Mouse (Mus musculus) liver, postnatal 0 days (tissue): Measurements from ENCODE around the gene Ppy. TPM values are rescaled to one million over a fixed set of nuclear protein-coding genes. Genes with fewer than 3 reads are reported as not detected.

ENCODE experiments used
- ATAC-seq: fragments of 200-750 bp; cut with Nextera tagmentation; 2 replicates; pipeline ENCODE4 v1.8.0; 2017; ENCODE audit warnings: mild to moderate bottlenecking, moderate library complexity
- DNase-seq: peaks from one replicate; pipeline ENCODE4 v3.0.0-alpha.2; 2016
- H3K27ac ChIP-seq: fragments of 300-500 bp; sonication (generic); 2 replicates; pipeline ENCODE4 v1.5.1; 2014; ENCODE audit warnings: antibody characterized with exemption, moderate library complexity, mild to moderate bottlenecking, low read depth
- H3K27me3 ChIP-seq: fragments of 300-500 bp; sonication (generic); 2 replicates; pipeline ENCODE4 v1.6.1; 2014; ENCODE audit warnings: low read length, control low read depth, mixed read lengths; ENCODE audit not compliant: insufficient read depth
- H3K36me3 ChIP-seq: fragments of 300-500 bp; sonication (generic); replicated peaks from 2 replicates; pipeline ENCODE4 v1.6.1; 2014; ENCODE audit warnings: mild to moderate bottlenecking, control low read depth, low read length, moderate library complexity, mixed read lengths; ENCODE audit not compliant: insufficient read depth
- H3K4me1 ChIP-seq: fragments of 300-500 bp; sonication (generic); 2 replicates; pipeline ENCODE4 v1.6.1; 2014; ENCODE audit warnings: antibody characterized with exemption, mild to moderate bottlenecking, control low read depth; ENCODE audit not compliant: insufficient read depth
- H3K4me2 ChIP-seq: fragments of 300-500 bp; sonication (generic); 2 replicates; pipeline ENCODE4 v1.6.1; 2014; ENCODE audit warnings: low read depth, mild to moderate bottlenecking, low read length, moderate library complexity, mixed read lengths
- H3K4me3 ChIP-seq: fragments of 300-500 bp; sonication (generic); 2 replicates; pipeline ENCODE4 v1.5.1; 2014; ENCODE audit warnings: low read depth, low read length
- H3K9ac ChIP-seq: fragments of 300-500 bp; sonication (generic); replicated peaks from 2 replicates; pipeline ENCODE4 v1.6.1; 2014; ENCODE audit warnings: mild to moderate bottlenecking, moderate library complexity
- H3K9me3 ChIP-seq: fragments of 300-500 bp; sonication (generic); 2 replicates; pipeline ENCODE4 v1.6.1; 2016; ENCODE audit warnings: mild to moderate bottlenecking, control low read depth, low read length, mixed read lengths
- CTCF ChIP-seq: sonication (generic); IDR thresholded peaks from 2 replicates; pipeline ENCODE4 v1.5.1; 2016; ENCODE audit warnings: antibody characterized with exemption, low read depth
- EP300 ChIP-seq: IDR thresholded peaks from 2 replicates; pipeline ENCODE4 v1.6.1; 2016; ENCODE audit warnings: antibody characterized with exemption, low read depth, mild to moderate bottlenecking
- WGBS: fragments of 180-500 bp; shearing (Covaris S2); extraction: QIAGEN DNeasy Blood & Tissue Kit; methylation state at CpG from one replicate; pipeline ENCODE4 v1.1.7; 2014; ENCODE audit not compliant: insufficient replicate concordance; 5-methylcytosine and 5-hydroxymethylcytosine counted together
- polyA plus RNA-seq: library from polyadenylated mRNA; unstranded; fragments of >200 nt; fragmentation: Nextera tagmentation; extraction: Ambion mirVana; gene quantifications from 2 replicates; pipeline ENCODE4 v1.2.1, GENCODE M21; 2015

Gene Ppy
- polyA plus RNA-seq, 1 experiment from 2014 or later, result not detected

DNA sequence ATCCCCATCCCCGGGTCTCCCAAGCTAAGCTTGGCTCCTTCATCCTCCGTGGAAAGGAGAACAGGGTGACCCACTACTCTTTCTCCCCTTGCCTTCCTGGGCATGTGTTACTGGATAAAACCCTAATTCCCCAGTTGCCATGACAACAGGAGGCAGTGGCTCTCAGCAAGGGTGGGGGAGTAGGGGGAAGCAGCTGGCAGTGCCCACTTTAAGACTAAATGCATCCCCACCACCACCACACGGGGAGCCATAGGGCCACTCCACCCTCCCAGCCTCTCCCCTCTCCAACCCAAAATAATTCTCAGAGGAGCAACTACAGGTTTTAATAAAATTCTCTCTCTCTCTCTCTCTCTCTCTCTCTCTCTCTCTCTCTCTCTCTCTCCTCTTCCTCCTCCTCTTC, 14.8 kb downstream of the Ppy start:
- Histone ChIP-seq H3K4me1 (peaks cover 25% of the 10 kb centered on the region), H3K4me3 (peak overlapping the region; percentile 59; the same call in 1 of the 2 replicates), H3K27me3 (peaks cover 16% of the 10 kb centered on the region), H3K36me3 (no peaks in the 10 kb centered on the region), H3K9ac (no peak overlapping the region; the same call in 1 of the 2 replicates), H3K27ac (no peak overlapping the region), H3K4me2 (peak overlapping the region; percentile 85), H3K9me3 (no peaks in the 10 kb centered on the region)
- TF ChIP-seq EP300 (no peak), CTCF (peak; percentile 28; the same call in 1 of the 2 replicates)
- DNase-seq, result no peak
- ATAC-seq, result no peak
- 34% methylated on average over 3 of the region's 3 CpGs for WGBS

DNA sequence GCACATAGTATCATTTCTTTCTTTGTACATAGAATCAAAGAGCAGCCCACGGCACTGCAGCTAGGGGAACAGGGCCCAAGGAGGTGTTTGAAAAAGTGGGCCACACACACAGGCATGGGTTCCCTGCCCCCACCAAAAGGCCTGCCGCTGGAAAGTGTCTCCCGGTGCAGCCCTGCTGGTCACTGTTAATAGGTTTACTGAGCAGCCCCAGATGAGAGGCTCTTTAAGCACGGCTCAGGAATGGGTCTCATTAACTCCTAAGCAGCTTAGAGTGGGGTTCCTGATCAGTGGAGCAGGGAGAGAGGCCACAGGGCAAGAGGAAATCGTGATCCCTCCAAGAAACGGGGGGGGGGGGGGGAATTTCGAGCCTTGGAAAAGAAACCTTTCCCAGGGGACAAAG, 17.0 kb downstream of the Ppy start:
- WGBS, result 81% methylated on average over 7 of the region's 7 CpGs
- ATAC-seq (no peak), DNase-seq (no peak)
- Histone ChIP-seq H3K9me3 (no peaks in the 10 kb centered on the region), H3K27ac (no peak overlapping the region), H3K4me2 (no peak overlapping the region), H3K27me3 (peaks cover 21% of the 10 kb centered on the region), H3K9ac (no peak overlapping the region), H3K4me1 (peaks cover 25% of the 10 kb centered on the region), H3K36me3 (no peaks in the 10 kb centered on the region), H3K4me3 (no peak overlapping the region)
- TF ChIP-seq EP300 (no peak), CTCF (no peak)

DNA sequence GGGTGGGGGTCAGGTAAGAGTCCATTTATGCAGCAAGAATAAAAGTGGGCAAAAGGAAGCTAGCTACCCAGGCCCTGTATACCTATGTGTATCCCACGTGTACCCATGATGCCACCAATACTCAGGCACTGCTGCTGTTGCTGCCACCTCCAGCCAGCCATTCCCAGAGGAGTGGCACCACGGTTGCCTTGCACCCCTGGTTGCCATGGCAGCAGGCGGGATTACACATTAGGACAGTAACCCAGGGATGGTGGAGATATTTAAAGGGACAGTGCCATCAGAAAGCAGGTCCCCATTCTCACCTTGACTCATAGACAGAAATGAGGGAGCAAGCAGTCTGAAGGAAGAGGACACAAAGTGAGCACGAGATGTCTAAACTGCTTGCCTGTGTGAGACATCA, 17.9 kb downstream of the Ppy start:
- H3K9ac ChIP-seq, result no peak overlapping the region
- no peak overlapping the region for H3K27ac ChIP-seq
- WGBS, result 68% methylated on average over 4 of the region's 4 CpGs
- no peak for DNase-seq
- peaks cover 21% of the 10 kb centered on the region for H3K27me3 ChIP-seq
- no peak overlapping the region for H3K4me2 ChIP-seq
- H3K4me1 ChIP-seq, result peaks cover 22% of the 10 kb centered on the region
- no peak for ATAC-seq
- H3K9me3 ChIP-seq, result no peaks in the 10 kb centered on the region
- H3K36me3 ChIP-seq, result no peaks in the 10 kb centered on the region
- no peak overlapping the region for H3K4me3 ChIP-seq
- TF ChIP-seq CTCF (no peak), EP300 (no peak)

DNA sequence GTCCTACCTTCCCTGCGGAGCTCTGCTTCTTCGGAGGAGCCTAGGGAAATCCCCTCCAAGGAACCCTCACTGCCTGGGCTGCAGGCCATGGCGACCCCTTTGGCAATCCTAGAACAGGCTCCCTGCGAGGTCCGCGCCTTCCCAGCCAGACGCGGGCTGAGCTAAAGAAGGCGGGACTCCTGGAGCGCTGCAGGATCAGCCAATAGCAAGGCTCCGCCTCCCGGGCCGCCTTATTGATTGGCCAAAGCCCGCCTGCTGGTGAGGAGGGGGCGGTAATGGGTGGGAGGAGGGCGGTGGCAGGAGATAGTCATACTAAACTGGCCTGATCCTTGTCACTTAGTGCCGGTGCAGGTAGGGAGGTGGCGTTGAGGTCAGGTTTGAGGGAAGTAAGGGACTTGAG, 18.8 kb downstream of the Ppy start:
- Histone ChIP-seq H3K4me3 (peak overlapping the region; percentile 15), H3K4me1 (peaks cover 16% of the 10 kb centered on the region), H3K4me2 (peak overlapping the region; percentile 62), H3K36me3 (no peaks in the 10 kb centered on the region), H3K9me3 (no peaks in the 10 kb centered on the region), H3K27ac (no peak overlapping the region), H3K27me3 (peaks cover 21% of the 10 kb centered on the region), H3K9ac (no peak overlapping the region)
- ATAC-seq (peak; percentile 67), DNase-seq (peak; percentile 63)
- no peak for TF ChIP-seq CTCF
- TF ChIP-seq EP300, result no peak
- 3% methylated on average over 18 of the region's 18 CpGs for WGBS

DNA sequence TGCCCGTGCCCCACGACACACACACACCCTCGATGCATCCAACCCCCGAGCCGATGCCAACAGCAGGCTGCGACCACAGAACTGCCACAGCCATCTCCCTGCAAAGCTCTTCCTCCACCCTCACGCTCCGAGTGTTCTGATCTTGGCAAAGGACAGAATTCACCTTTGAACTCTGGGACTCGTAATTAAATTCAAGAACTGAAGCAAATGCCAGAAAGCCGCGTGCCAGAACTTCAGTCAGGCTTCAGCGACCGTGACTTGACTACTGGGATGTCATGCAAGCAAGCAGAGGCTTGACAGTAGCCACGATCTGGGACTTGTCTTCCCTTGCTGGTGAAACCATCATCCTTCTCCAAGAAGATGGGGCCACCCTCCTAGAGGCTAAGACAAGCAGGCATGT, 27.4 kb downstream of the Ppy start:
- Histone ChIP-seq H3K9ac (no peak overlapping the region), H3K27ac (no peak overlapping the region), H3K9me3 (no peaks in the 10 kb centered on the region), H3K4me2 (no peak overlapping the region), H3K36me3 (no peaks in the 10 kb centered on the region), H3K4me1 (no peaks in the 10 kb centered on the region), H3K27me3 (0 out of 2 replicates have a peak, but pooled peaks cover 4% of the 10 kb centered on the region), H3K4me3 (no peak overlapping the region)
- no peak for TF ChIP-seq CTCF
- TF ChIP-seq EP300, result no peak
- 80% methylated on average over 14 of the region's 14 CpGs for WGBS
- no peak for DNase-seq
- no peak for ATAC-seq

DNA sequence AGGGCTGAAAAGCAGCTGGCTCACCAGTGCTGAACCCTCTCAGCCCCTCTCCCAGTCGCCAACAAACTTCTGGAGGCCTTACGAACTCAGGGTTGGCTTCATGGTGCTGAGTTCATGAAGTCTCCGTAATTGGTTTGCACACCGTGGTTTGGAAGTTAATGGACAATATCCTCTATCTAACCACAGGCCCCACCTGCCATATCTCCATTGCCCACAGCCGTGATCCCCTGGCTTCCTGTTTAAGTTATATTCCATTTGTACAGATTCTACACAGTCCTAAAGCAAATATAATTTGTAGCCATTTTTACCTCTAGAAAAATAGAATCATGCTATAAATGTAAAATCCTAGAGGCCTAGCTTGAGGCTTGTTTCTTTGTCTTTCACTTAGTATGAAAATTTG, 28.4 kb downstream of the Ppy start:
- Histone ChIP-seq H3K27ac (no peak overlapping the region), H3K4me3 (no peak overlapping the region), H3K4me2 (no peak overlapping the region), H3K36me3 (no peaks in the 10 kb centered on the region), H3K9ac (no peak overlapping the region), H3K4me1 (no peaks in the 10 kb centered on the region), H3K27me3 (0 out of 2 replicates have a peak, but pooled peaks cover 4% of the 10 kb centered on the region), H3K9me3 (no peaks in the 10 kb centered on the region)
- ATAC-seq, result no peak
- TF ChIP-seq EP300, result no peak
- no peak for TF ChIP-seq CTCF
- no peak for DNase-seq
- WGBS, result 47% methylated on average over 5 of the region's 5 CpGs

DNA sequence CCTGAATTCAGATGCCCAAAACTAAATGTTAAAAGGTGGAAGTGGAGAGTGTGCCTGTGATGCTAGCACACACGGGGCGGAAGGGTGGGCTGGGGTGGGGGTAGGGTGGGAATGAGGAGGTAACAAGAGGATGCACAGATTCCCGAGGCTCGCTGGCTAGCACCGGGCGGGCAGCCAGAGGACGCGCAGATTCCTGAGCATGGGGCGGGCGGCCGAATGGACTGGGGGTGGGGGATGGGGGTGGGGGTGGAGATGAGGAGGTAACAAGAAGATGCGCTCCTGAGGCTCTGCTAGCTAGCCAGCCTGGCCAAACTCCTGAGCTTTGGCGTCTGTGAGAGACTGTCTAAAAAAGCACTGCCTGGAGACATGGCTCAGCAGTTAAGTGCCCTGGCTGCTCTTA, 30.7 kb downstream of the Ppy start:
- no peaks in the 10 kb centered on the region for H3K9me3 ChIP-seq
- H3K36me3 ChIP-seq, result no peaks in the 10 kb centered on the region
- no peak overlapping the region for H3K27ac ChIP-seq
- no peak overlapping the region for H3K4me2 ChIP-seq
- H3K4me3 ChIP-seq, result no peak overlapping the region
- no peak overlapping the region for H3K9ac ChIP-seq
- no peak for ATAC-seq
- no peak for DNase-seq
- TF ChIP-seq EP300 (no peak), CTCF (no peak)
- H3K27me3 ChIP-seq, result 0 out of 2 replicates have a peak, but pooled peaks cover 4% of the 10 kb centered on the region
- H3K4me1 ChIP-seq, result no peaks in the 10 kb centered on the region
- WGBS, result 21% methylated on average over 13 of the region's 13 CpGs
